Mouse (Mus musculus) C2C12 (cell line): ENCODE measurements around the gene Slc25a51.

Experiments
- CTCF ChIP-seq: IDR thresholded peaks from one replicate; pipeline ENCODE4 v1.5.1; 2011; ENCODE audit not compliant: control insufficient read depth, insufficient read depth, insufficient read length
- MAX ChIP-seq: IDR thresholded peaks from one replicate; pipeline ENCODE4 v1.6.1; 2011; ENCODE audit warnings: mild to moderate bottlenecking, control low read depth
- MYOD1 ChIP-seq: IDR thresholded peaks from one replicate; pipeline ENCODE4 v1.6.1; 2011; ENCODE audit warnings: low read depth; ENCODE audit not compliant: control insufficient read depth, insufficient read length

DNA sequence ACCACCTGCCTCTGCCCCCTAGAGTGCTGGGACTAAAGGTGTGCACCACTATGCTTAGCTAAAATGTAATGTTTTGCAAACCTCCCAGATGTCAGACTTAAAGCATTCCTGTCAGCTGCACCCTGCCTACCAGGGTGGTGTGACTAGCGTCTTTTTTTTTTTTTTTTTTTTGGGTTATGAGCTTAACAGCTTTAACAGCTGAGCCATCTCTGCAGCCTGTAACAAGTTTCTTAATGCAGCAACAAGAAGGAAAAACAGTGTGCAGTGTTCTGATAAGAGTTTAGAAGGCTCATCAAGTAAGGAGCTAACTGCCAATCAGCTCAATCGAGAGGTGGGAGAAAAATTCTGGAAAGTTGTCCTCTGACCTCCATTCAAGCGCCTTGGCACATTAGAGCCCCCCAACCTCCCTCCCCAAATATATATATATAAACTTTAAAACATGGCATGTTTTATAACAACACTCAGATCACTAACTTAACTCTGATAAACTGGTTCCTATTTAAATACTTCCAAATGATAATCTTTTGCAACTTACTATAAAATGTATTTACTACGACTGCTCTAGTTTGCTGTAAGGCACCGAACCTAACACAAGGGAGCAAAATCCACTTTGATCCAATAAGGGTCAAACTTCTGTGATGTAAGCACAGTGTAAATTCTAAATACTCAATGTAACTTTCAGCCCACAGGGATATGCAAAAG is 1.4 kb downstream of the Slc25a51 start:
- no peak for TF ChIP-seq MYOD1
- TF ChIP-seq CTCF, result no peak
- TF ChIP-seq MAX, result no peak
